Mouse (Mus musculus): ENCODE results near the gene Pakap. TPM values are rescaled to one million over a fixed set of nuclear protein-coding genes. Genes with fewer than 3 reads are reported as not detected.

Gene Pakap
- polyA plus RNA-seq, 1 experiment from 2014 or later: 1.4 TPM

- no peak overlapping the region for H3K9ac ChIP-seq
- H3K27ac ChIP-seq (replicated peaks): no peak overlapping the region
- H3K4me2 ChIP-seq: no peak overlapping the region
- no peaks in the 10 kb centered on the region for H3K36me3 ChIP-seq (replicated peaks)
- no peak overlapping the region for H3K4me3 ChIP-seq (replicated peaks)
- WGBS (ENCODE audit: insufficient replicate concordance): 47% methylated on average over 2 of the region's 2 CpGs
- no peak for ATAC-seq (ENCODE audit: insufficient read depth)
- no peaks in the 10 kb centered on the region for H3K27me3 ChIP-seq
- no peaks in the 10 kb centered on the region for H3K4me1 ChIP-seq (replicated peaks)
- no peaks in the 10 kb centered on the region for H3K9me3 ChIP-seq (replicated peaks)
These were observed 338.7 kb downstream of the Pakap start for GRCm38 (mm10) chr4:57906708-57907107.

- H3K36me3 ChIP-seq (replicated peaks): no peaks in the 10 kb centered on the region
- no peak overlapping the region for H3K4me3 ChIP-seq (replicated peaks)
- WGBS (ENCODE audit: insufficient replicate concordance): 15% methylated on average over 6 of the region's 6 CpGs
- no peak overlapping the region for H3K9ac ChIP-seq
- ATAC-seq (ENCODE audit: insufficient read depth): no peak
- H3K4me1 ChIP-seq (replicated peaks): no peaks in the 10 kb centered on the region
- H3K9me3 ChIP-seq (replicated peaks): no peaks in the 10 kb centered on the region
- H3K27ac ChIP-seq (replicated peaks): no peak overlapping the region
- H3K27me3 ChIP-seq: no peaks in the 10 kb centered on the region
- no peak overlapping the region for H3K4me2 ChIP-seq
These were observed 340.9 kb downstream of the Pakap start for GRCm38 (mm10) chr4:57908860-57909259.

GRCm38 (mm10) chr4:57913021-57913420 lies 345.0 kb downstream of the Pakap start:
- H3K4me3 ChIP-seq (replicated peaks): no peak overlapping the region
- no peaks in the 10 kb centered on the region for H3K36me3 ChIP-seq (replicated peaks)
- no peak overlapping the region for H3K4me2 ChIP-seq
- H3K9me3 ChIP-seq (replicated peaks): no peaks in the 10 kb centered on the region
- H3K9ac ChIP-seq: no peak overlapping the region
- ATAC-seq (ENCODE audit: insufficient read depth): no peak
- H3K4me1 ChIP-seq (replicated peaks): 0 out of 2 replicates have a peak, but pooled peaks cover 2% of the 10 kb centered on the region
- no peak overlapping the region for H3K27ac ChIP-seq (replicated peaks)
- no peaks in the 10 kb centered on the region for H3K27me3 ChIP-seq

- Histone ChIP-seq H3K9me3 (replicated peaks) (no peaks in the 10 kb centered on the region), H3K9ac (no peak overlapping the region), H3K27ac (replicated peaks) (no peak overlapping the region), H3K4me3 (replicated peaks) (no peak overlapping the region), H3K36me3 (replicated peaks) (no peaks in the 10 kb centered on the region), H3K4me2 (0 out of 2 replicates have a peak overlapping the region, but pooled peaks have one; percentile 48), H3K4me1 (replicated peaks) (0 out of 2 replicates have a peak, but pooled peaks cover 2% of the 10 kb centered on the region), H3K27me3 (no peaks in the 10 kb centered on the region)
- 52% methylated on average over 10 of the region's 10 CpGs for WGBS (ENCODE audit: insufficient replicate concordance)
- ATAC-seq (ENCODE audit: insufficient read depth): no peak
These were observed 346.5 kb downstream of the Pakap start for GRCm38 (mm10) chr4:57914193-57915190.

GRCm38 (mm10) chr4:57915216-57915965 lies 347.4 kb downstream of the Pakap start:
- Histone ChIP-seq H3K4me1 (replicated peaks) (0 out of 2 replicates have a peak, but pooled peaks cover 2% of the 10 kb centered on the region), H3K4me2 (peak overlapping the region; percentile 48), H3K9ac (no peak overlapping the region), H3K36me3 (replicated peaks) (no peaks in the 10 kb centered on the region), H3K9me3 (replicated peaks) (no peaks in the 10 kb centered on the region), H3K4me3 (replicated peaks) (peak overlapping the region; percentile 15), H3K27ac (replicated peaks) (no peak overlapping the region), H3K27me3 (no peaks in the 10 kb centered on the region)
- no peak for ATAC-seq (ENCODE audit: insufficient read depth)
- 27% methylated on average over 17 of the region's 17 CpGs for WGBS (ENCODE audit: insufficient replicate concordance)

GRCm38 (mm10) chr4:57916201-57916661 lies 348.3 kb downstream of the Pakap start, which contains the start of gene D630039A03Rik:
Gene D630039A03Rik (minus strand): TSS chr4:57916297.
- no peak within 1 kb of the TSS for H3K9ac ChIP-seq

GRCm38 (mm10) chr4:57916711-57917110 lies 348.7 kb downstream of the Pakap start:
- H3K27me3 ChIP-seq: no peaks in the 10 kb centered on the region
- H3K4me2 ChIP-seq: peak overlapping the region; percentile 48; the same call in 1 of the 2 replicates
- no peak overlapping the region for H3K9ac ChIP-seq
- WGBS (ENCODE audit: insufficient replicate concordance): 52% methylated on average over 4 of the region's 4 CpGs
- H3K9me3 ChIP-seq (replicated peaks): no peaks in the 10 kb centered on the region
- no peaks in the 10 kb centered on the region for H3K36me3 ChIP-seq (replicated peaks)
- no peak overlapping the region for H3K4me3 ChIP-seq (replicated peaks)
- ATAC-seq (ENCODE audit: insufficient read depth): no peak
- H3K4me1 ChIP-seq (replicated peaks): 0 out of 2 replicates have a peak, but pooled peaks cover 2% of the 10 kb centered on the region
- no peak overlapping the region for H3K27ac ChIP-seq (replicated peaks)

More at GRCm38 (mm10) chr4:57916201-57916661, 348.3 kb downstream of the Pakap start, which contains the start of gene D630039A03Rik:
- Histone ChIP-seq H3K9me3 (replicated peaks) (no peaks in the 10 kb centered on the region), H3K27ac (replicated peaks) (no peak within 1 kb of the TSS), H3K4me2 (peak within 1 kb of the TSS; percentile 48), H3K4me3 (replicated peaks) (peak within 1 kb of the TSS; percentile 15), H3K4me1 (replicated peaks) (0 out of 2 replicates have a peak, but pooled peaks cover 2% of the 10 kb centered on the region), H3K27me3 (no peaks in the 10 kb centered on the region), H3K36me3 (replicated peaks) (no peaks in the 10 kb centered on the region)
- no peak for ATAC-seq (ENCODE audit: insufficient read depth)
- 30% methylated on average over 9 of the region's 9 CpGs for WGBS (ENCODE audit: insufficient replicate concordance)

GRCm38 (mm10) chr4:57919494-57920423 lies 351.8 kb downstream of the Pakap start:
- Histone ChIP-seq H3K27ac (replicated peaks) (no peak overlapping the region), H3K4me3 (replicated peaks) (no peak overlapping the region), H3K4me2 (no peak overlapping the region), H3K27me3 (no peaks in the 10 kb centered on the region), H3K9ac (no peak overlapping the region), H3K9me3 (replicated peaks) (no peaks in the 10 kb centered on the region), H3K4me1 (replicated peaks) (0 out of 2 replicates have a peak, but pooled peaks cover 2% of the 10 kb centered on the region), H3K36me3 (replicated peaks) (no peaks in the 10 kb centered on the region)
- ATAC-seq (ENCODE audit: insufficient read depth): no peak
- WGBS (ENCODE audit: insufficient replicate concordance): 17% methylated on average over 8 of the region's 8 CpGs

GRCm38 (mm10) chr4:57920522-57920921 lies 352.5 kb downstream of the Pakap start:
- Histone ChIP-seq H3K4me2 (no peak overlapping the region), H3K9me3 (replicated peaks) (no peaks in the 10 kb centered on the region), H3K4me3 (replicated peaks) (no peak overlapping the region), H3K27me3 (no peaks in the 10 kb centered on the region), H3K4me1 (replicated peaks) (0 out of 2 replicates have a peak, but pooled peaks cover under 1% of the 10 kb centered on the region), H3K27ac (replicated peaks) (no peak overlapping the region), H3K9ac (no peak overlapping the region), H3K36me3 (replicated peaks) (no peaks in the 10 kb centered on the region)
- ATAC-seq (ENCODE audit: insufficient read depth): no peak
- 69% methylated on average over 1 of the region's 1 CpGs for WGBS (ENCODE audit: insufficient replicate concordance)

GRCm38 (mm10) chr4:57922171-57922570 lies 354.2 kb downstream of the Pakap start:
- Histone ChIP-seq H3K9me3 (replicated peaks) (no peaks in the 10 kb centered on the region), H3K4me2 (no peak overlapping the region), H3K4me1 (replicated peaks) (no peaks in the 10 kb centered on the region), H3K27ac (replicated peaks) (no peak overlapping the region), H3K4me3 (replicated peaks) (no peak overlapping the region), H3K36me3 (replicated peaks) (no peaks in the 10 kb centered on the region), H3K27me3 (no peaks in the 10 kb centered on the region), H3K9ac (no peak overlapping the region)
- no peak for ATAC-seq (ENCODE audit: insufficient read depth)
- 58% methylated on average over 5 of the region's 5 CpGs for WGBS (ENCODE audit: insufficient replicate concordance)

All from liver, embryonic 15.5 days (tissue).